Mouse (Mus musculus) hindbrain, embryonic 13.5 days (tissue): ENCODE measurements at regions not wholly inside any gene's neighbourhood (a gene's known extent, or its start where the extent isn't known, plus 50 kb on each side); places are given as distances from the start of the nearest gene placed in this dataset.
"Not testable (repeated sequence)": the region's sequence is repeated elsewhere in the genome, so short reads cannot be mapped to it uniquely, and the experiment has no call there.

ENCODE experiments used
- ATAC-seq: fragments of 200-750 bp; cut with Nextera tagmentation; 2 replicates; pipeline ENCODE4 v1.8.0; 2017; ENCODE audit warnings: moderate TSS enrichment; ENCODE audit not compliant: low FRiP score
- H3K27ac ChIP-seq: fragments of 300-500 bp; sonication (generic); 2 replicates; pipeline ENCODE4 v1.5.1; 2015; ENCODE audit warnings: inconsistent platforms, mild to moderate bottlenecking, moderate library complexity
- H3K27me3 ChIP-seq: fragments of 300-500 bp; sonication (generic); 2 replicates; pipeline ENCODE4 v1.6.1; 2015; ENCODE audit warnings: mild to moderate bottlenecking, inconsistent platforms
- H3K36me3 ChIP-seq: fragments of 300-500 bp; sonication (generic); 2 replicates; pipeline ENCODE4 v1.6.1; 2015; ENCODE audit warnings: mild to moderate bottlenecking, inconsistent platforms
- H3K4me1 ChIP-seq: fragments of 300-500 bp; sonication (generic); replicated peaks from 2 replicates; pipeline ENCODE4 v1.6.1; 2015; ENCODE audit warnings: inconsistent platforms
- H3K4me2 ChIP-seq: fragments of 300-500 bp; sonication (generic); 2 replicates; pipeline ENCODE4 v1.6.1; 2015; ENCODE audit warnings: inconsistent platforms, mild to moderate bottlenecking, moderate library complexity
- H3K4me3 ChIP-seq: fragments of 300-500 bp; sonication (generic); 2 replicates; pipeline ENCODE4 v1.5.1; 2015; ENCODE audit warnings: mild to moderate bottlenecking, inconsistent platforms
- H3K9ac ChIP-seq: fragments of 300-500 bp; sonication (generic); 2 replicates; pipeline ENCODE4 v1.6.1; 2015; ENCODE audit warnings: mild to moderate bottlenecking, inconsistent platforms
- H3K9me3 ChIP-seq: fragments of 300-500 bp; sonication (generic); 2 replicates; pipeline ENCODE4 v1.6.1; 2016; ENCODE audit warnings: inconsistent platforms
- WGBS: fragments of 180-500 bp; shearing (Covaris S2); methylation state at CpG from one replicate; pipeline ENCODE4 v1.1.7; 2015; 5-methylcytosine and 5-hydroxymethylcytosine counted together

- H3K4me3 ChIP-seq: no peak overlapping the region
- no peaks in the 10 kb centered on the region for H3K4me1 ChIP-seq
- ATAC-seq: no peak
- H3K27me3 ChIP-seq: no peaks in the 10 kb centered on the region
- H3K4me2 ChIP-seq: no peak overlapping the region
- no peak overlapping the region for H3K27ac ChIP-seq
- H3K9me3 ChIP-seq: no peaks in the 10 kb centered on the region
- no peaks in the 10 kb centered on the region for H3K36me3 ChIP-seq
- no peak overlapping the region for H3K9ac ChIP-seq
- 87% methylated on average over 2 of the region's 2 CpGs for WGBS
Measured at GRCm38 (mm10) chr16:71342777-71343176, 965.3 kb upstream of the Robo1 start.

GRCm38 (mm10) chr16:71344589-71344988 is 963.5 kb upstream of the Robo1 start:
- H3K4me2 ChIP-seq: no peak overlapping the region
- H3K9ac ChIP-seq: no peak overlapping the region
- no peak for ATAC-seq
- H3K27me3 ChIP-seq: no peaks in the 10 kb centered on the region
- H3K9me3 ChIP-seq: no peaks in the 10 kb centered on the region
- 76% methylated on average over 2 of the region's 2 CpGs for WGBS
- no peak overlapping the region for H3K27ac ChIP-seq
- no peaks in the 10 kb centered on the region for H3K4me1 ChIP-seq
- no peaks in the 10 kb centered on the region for H3K36me3 ChIP-seq
- no peak overlapping the region for H3K4me3 ChIP-seq

GRCm38 (mm10) chr16:71391872-71392271 is 916.2 kb upstream of the Robo1 start:
- H3K4me2 ChIP-seq: no peak overlapping the region

GRCm38 (mm10) chr16:71434791-71435190 is 873.3 kb upstream of the Robo1 start:
- ATAC-seq, H3K27me3 ChIP-seq, H3K4me2 ChIP-seq, H3K9ac ChIP-seq, H3K27ac ChIP-seq, H3K9me3 ChIP-seq, H3K4me3 ChIP-seq, H3K4me1 ChIP-seq, H3K36me3 ChIP-seq: not testable (repeated sequence)
- 90% methylated on average over 3 of the region's 3 CpGs for WGBS

More at GRCm38 (mm10) chr16:71391872-71392271, 916.2 kb upstream of the Robo1 start:
- H3K27ac ChIP-seq: peak overlapping the region; percentile 52; the same call in 1 of the 2 replicates
- no peaks in the 10 kb centered on the region for H3K9me3 ChIP-seq
- H3K9ac ChIP-seq: no peak overlapping the region
- 29% methylated on average over 5 of the region's 5 CpGs for WGBS
- peak; percentile 77; the same call in 1 of the 2 replicates for ATAC-seq
- H3K4me1 ChIP-seq: 0 out of 2 replicates have a peak, but pooled peaks cover 5% of the 10 kb centered on the region
- no peaks in the 10 kb centered on the region for H3K27me3 ChIP-seq
- no peak overlapping the region for H3K4me3 ChIP-seq
- no peaks in the 10 kb centered on the region for H3K36me3 ChIP-seq
